Mouse (Mus musculus) gastrocnemius, postnatal 14 days (tissue): ENCODE data around the gene Supt6. TPM values are rescaled to one million over a fixed set of nuclear protein-coding genes. Genes with fewer than 3 reads are reported as not detected.
"Not testable (repeated sequence)": the region's sequence is repeated elsewhere in the genome, so short reads cannot be mapped to it uniquely, and the experiment has no call there.

Experiments used
- DNase-seq: peaks from one replicate; pipeline ENCODE4 v3.0.0; 2021; ENCODE audit warnings: mixed read lengths
- intact Hi-C: fragments of 180-260 bp; cut with DNase I; formaldehyde crosslinking; loops from one replicate; pipeline ENCODE4 v1.15.1; 2025; ENCODE audit warnings: low total_unique reads
- total RNA-seq, 2 experiments: library from RNA; stranded (reverse); gene quantifications; 2 replicates each; pipeline ENCODE4 v1.2.3; 2021

The Supt6 gene
- total RNA-seq, 2 experiments from 2014 or later: 25.9 to 26.0 TPM

DNA sequence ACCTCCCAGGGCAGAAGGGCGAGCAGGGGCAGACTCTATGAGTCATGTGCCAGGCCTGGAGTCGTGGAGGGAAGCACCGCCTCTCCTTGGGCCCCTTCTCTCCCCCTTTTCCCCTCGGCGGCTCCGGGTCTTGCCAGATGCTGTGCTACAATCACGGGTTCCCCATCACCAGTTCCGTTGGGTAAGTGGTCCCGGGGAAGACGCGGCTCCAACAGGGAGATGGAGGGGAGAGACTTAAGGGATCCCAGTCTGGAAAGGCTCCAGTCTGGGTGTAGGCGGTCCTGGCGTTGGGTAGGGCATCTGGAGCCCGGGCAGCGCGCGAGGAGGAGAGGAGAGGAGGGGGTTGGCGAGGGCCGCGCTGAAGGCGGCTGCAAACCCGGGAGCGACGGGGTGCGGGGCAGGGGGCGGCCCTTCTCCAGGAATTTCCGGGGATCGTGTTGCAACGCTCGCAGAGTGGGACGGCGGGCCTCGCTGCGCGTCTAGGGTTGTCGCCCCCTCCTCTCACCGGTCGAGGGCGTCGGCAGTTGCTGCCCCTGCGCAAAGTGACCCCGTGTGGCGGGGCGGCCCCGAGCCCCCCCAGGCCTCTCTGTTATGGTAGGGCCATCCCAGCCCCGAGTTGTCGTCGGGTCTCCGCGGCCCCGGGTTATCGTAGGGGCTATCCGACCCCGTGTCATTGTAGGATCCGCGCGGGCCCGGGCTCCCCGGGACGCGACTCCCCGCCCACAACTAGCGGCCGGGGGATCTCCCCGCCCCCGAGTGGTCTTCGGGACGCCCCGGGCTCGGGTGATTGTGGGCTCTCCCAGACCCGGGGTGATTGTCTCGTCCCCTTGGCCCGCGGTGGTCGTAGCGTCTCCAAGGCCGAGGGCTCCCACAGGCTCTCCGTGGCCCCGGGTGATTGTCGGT is 57.2 kb downstream of the Supt6 start, which contains the start of gene Rab34:
Rab34 (plus strand) TSS at position 100 of the 903 bp plus-strand sequence.
- DNase-seq: peak; percentile 84
- intact Hi-C loops: no loop called here

DNA sequence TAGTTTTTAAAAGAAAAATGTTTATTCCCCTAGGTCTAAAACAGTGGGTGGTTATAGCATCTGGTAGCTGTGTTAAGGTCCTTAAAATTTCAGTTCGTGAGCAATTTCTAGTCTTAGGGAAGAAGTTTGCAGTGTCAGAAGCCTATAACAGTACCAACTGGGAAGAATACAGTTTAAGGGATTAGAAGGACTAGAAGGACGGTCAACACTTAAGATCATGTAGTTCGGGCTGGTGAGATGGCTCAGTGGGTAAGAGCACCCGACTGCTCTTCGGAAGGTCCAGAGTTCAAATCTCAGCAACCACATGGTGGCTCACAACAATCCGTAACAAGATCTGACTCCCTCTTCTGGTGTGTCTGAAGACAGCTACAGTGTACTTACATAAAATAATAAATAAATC is 61.1 kb downstream of the Supt6 start:
- DNase-seq, intact Hi-C loops: not testable (repeated sequence)

DNA sequence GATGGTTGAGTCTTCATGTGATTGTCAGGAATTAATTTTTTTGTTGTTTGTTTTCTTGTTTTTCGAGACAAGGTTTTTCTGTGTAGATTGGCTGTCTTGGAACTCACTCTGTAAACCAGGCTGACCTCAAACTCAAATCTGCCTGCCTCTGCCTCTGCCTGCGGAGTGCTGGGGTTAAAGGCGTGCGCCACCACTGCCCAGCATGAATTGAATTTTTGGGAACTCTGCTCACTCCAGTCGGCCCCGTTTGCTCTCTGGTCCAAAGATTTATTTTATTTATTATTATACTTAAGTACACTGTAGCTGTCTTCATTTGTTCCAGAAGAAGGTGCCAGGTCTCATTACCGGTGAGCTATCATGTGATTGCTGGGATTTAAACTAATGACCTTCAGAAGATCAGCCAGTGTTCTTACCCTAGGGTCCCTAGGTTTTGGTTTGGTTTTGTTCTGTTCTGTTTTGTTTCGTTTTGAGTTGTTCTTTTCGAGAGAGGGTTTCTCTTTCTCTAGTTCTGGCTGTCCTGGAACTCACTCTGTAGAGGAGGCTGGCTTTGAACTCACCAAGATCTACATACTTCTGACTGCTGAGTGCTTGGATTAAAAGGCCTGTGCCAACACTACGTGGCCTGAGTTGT is 61.8 kb downstream of the Supt6 start:
- intact Hi-C loops: no loop called here
- DNase-seq: no peak

DNA sequence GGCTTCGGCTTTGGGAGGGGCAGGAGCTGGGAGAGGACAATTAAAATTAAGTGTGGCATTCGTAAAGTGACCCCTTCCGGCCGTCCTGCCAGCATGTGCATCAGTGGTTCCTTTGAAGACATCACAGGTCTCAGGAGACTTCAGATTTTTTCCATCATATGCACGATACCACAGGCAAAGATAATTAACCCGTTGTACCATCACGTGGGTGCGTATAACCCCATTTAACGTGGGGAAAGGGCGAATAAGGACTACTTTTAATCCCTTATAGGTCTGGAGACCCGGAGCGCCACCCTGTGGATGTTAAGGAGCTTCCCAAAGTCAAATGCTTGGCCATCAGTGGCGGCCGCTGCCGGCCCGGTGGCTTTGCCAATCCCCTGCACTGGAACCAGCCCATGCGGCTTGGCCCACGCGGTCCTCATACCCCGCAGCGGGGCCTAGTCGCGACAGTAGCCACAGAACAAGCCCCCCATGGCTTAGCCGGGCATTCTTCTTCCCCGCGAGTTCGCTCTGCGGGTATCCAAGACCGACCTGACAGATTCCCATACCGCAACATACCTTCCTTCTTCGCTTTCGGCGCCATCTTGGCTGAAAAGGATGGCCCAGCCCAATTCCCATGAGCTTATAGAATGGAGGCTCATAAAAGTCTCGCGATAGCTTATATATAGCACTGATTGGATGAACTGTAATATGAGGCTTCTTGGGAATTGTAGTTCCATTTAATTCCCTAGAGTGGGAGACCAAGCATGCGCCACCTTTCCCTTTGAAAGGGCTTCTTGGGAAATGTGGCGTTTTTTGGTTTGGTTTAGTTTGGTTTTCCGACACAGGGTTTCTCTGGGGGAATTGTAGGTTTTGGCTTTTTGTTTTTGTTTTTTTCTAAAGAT is 62.6 kb downstream of the Supt6 start, which contains the start of gene Rpl23a:
Rpl23a (minus strand) TSS at position 624 of the 884 bp plus-strand sequence.
- intact Hi-C loops: no loop called here
- DNase-seq: peak; percentile 67

DNA sequence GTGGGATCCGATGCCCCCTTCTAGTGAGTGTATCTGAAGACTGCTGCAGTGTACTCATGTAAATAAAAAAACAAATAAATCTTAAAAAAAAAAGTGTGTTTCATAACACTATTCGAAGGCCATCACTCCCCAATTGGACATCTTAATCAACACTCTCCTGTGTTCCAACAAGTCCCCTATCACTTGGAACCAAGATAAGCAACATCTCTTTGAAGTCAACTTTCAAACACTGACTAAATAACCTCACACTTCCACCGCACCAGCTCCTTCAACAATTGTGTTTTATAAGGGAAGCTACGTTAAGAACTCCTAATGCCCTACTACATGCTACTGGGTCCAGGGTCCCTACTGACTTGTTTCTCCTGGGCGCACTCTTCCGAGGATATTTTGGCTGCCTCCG is 63.3 kb downstream of the Supt6 start:
- DNase-seq: no peak
- intact Hi-C loops: no loop called here

DNA sequence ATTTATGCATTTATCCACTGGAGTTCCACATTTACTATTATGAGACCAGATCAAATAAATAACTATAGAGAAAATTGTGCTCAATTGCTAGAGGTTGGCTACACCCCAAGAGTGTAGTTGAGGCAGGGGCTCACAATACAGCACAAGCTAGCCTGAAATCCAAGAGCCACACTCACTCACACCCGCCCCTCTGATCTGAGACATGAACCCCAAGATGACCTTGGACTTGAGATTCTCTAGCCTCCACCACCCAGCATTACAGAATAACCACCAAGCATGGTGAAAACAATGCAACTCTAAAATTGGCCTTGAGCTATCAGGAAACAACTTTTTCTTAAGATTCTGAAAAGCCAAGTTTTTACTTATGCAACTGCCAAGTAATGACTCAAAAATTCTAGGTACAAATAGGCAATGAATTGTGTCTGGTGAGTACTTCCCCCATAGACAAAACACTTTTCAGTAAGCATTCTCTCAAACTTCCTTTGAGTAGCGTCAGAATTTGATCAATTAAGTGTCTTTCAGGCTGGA is 63.9 kb downstream of the Supt6 start:
- no peak for DNase-seq
- intact Hi-C loops: no loop called here

DNA sequence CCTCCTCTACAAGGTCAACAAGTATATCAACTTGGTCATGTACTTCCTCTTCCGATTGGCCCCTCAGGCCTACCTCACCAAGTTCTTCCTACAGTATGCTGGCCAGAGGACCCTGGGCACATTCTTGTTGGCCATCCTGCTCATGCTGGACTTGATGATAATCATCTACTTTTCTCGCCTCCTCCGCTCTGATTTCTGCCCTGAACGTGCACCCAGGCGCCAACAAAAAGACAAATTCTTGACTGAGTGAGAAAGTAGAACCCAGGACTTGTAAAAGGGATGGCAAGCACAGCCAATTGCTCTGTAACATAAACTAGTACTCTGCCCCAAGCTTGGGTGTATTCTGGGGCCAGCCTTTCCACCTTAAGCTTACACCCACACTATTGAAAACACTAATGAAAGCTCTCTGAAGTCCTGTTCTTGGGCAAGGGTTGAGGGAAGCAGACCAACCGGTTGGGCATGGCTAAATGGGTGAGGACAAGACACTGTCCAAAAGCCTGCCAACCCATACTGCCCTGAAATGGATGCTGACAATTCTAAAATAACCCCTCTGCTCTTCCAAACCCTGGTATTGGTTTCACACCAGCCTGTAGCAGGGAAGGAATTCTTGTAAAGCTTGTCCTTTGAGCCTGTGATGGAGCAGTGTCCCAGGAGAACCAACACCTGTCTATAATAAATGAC is 65.6 kb downstream of the Supt6 start:
- intact Hi-C loops: no loop called here
- no peak for DNase-seq

DNA sequence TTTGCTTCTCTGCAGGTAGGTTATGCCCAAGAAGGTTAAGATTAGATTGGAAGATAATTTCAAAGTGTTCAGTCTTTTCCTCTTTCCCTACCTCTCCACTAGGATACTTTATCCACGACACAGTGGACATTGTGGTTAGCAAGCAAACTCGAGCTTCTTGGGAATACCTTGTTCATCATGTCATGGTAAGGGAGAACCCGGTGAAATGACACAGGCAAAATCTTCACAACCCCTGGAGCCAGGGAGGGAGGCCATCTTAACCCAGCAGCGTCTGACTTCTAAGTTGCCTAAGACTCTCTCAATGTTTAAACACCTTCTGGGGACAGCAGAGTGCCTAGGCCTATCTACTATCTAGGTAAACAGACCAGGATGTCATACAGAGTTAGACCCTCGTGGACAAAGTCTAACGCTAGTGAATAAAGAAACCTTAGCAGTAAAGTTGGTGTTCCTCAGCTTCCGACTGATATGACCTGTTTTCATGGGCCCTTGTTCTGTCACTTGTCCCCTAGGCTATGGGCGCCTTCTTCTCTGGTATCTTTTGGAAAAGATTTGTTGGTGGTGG is 66.3 kb downstream of the Supt6 start:
- intact Hi-C loops: loop anchor here (5.0 kb wide), 1 partner anchor 122 kb away; no protein-coding TSS in a partner anchor
- DNase-seq: no peak

DNA sequence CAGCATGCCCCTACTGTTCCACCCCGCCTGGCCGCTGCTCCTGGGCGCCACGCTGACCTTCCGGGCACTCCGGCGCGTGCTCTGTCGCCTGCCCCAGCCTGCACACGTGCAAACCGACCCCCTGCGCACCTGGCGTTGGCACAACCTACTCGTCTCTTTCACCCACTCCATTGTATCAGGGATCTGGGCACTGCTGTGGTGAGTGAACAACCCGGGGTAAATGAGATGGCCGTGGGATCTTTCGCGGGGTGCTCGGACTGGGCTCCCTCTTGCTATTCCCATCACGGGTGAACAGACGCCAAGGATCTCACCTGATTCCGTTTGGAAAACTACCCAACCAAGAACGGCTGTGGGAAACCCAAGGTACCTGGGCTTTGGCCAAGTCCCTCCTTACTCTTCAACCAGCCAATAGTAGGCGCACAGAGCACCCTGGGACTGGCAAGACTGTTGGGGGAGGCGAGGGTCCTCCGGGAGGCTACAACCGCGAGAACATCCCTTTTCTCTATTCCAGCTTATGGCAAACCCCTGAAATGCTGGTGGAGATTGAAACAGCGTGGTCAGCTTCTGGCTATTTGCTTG is 66.8 kb downstream of the Supt6 start:
- peak; percentile 61 for DNase-seq
- intact Hi-C loops: loop anchor here (5.0 kb wide), 1 partner anchor 122 kb away; no protein-coding TSS in a partner anchor

DNA sequence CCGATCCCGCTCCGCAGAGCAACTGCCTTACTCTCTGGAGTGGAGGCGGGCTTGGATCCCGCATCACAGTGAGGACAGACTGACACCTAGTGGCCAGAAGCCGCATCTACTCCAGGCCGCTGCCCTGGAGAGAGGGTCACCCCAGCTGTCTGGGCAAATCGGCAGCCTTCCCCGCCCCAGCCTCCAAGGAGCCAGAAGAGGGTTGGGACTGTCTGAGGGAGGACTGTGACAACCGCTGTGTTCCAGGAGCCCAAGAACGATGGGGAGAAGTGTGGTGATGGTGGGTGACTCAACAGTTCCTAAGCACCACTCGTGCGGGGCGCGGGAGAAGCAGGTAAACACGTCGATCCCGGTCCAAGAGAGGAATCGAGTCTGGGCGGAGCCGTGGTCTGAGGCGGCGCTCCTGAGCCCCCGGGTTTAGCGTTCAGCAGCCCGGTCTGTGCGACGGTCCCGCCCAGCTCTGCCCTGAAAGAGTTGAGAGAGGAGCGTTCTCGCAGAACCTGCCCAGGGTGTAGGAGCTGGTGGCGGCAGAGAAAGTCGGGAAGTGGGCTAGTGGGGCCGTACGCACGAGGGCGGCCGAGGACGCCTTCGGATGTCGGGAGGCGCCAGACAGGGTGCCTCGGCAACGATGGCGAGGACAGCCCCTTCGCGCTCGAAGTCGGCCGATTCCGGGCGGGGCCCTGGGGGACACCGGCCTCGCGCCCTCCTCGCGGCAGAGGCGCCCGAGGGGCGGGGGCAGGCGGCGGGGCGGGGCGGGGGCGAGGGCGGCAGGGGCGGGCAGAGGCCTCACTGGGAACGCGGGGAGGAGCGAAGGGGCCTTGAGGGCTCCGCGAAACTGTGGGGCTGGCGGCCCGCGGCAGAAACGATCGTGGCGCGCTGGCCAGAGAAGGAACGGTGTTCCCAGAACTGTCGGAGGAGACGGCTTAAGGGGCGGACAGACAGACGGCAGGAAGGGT is 67.6 kb downstream of the Supt6 start:
- DNase-seq: peak; percentile 95
- intact Hi-C loops: loop anchor here (5.0 kb wide), 1 partner anchor 121 kb away; no protein-coding TSS in a partner anchor

DNA sequence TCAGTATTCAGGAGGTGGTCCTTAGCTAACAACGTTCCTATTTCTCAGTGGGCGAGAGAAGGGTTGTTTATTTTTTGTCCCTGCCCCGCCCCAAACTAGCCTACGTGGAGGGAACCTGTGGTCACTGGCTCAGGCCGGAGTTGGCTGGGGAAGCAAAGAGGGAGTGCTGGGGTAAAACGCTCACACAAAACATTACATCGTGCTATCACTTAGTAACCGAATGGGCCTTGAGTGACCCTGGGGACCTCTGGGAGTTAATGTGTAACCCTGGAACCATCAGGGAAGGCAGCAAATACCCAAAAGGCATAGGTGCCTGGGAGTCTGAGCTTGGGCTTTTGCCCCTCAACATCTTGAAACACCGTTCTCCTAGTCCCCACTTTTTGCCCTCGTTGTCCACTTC is 68.3 kb downstream of the Supt6 start:
- intact Hi-C loops: loop anchor here (5.0 kb wide), 1 partner anchor 120 kb away; no protein-coding TSS in a partner anchor
- no peak for DNase-seq

DNA sequence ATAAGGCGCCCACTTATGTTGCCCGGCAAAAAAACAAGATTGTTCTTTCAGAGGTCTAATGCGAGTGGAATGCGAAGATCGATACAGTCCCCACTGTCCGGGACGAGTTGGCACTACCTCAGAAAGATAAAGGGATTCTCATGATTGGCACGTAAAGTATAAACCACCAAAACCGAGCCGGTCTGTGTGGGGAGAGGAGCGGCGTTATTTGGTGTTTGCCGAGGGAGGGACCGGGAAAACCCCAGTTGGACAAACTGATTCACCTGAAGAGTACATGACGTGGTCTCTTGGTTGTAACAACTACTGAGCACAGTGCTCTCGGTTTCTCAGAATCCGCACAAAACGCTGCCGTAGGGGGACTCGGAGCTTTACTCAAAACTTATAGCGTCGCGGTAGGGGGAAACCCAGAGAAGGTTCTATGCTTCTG is 68.9 kb downstream of the Supt6 start:
- no peak for DNase-seq
- intact Hi-C loops: loop anchor here (5.0 kb wide), 1 partner anchor 120 kb away; no protein-coding TSS in a partner anchor

DNA sequence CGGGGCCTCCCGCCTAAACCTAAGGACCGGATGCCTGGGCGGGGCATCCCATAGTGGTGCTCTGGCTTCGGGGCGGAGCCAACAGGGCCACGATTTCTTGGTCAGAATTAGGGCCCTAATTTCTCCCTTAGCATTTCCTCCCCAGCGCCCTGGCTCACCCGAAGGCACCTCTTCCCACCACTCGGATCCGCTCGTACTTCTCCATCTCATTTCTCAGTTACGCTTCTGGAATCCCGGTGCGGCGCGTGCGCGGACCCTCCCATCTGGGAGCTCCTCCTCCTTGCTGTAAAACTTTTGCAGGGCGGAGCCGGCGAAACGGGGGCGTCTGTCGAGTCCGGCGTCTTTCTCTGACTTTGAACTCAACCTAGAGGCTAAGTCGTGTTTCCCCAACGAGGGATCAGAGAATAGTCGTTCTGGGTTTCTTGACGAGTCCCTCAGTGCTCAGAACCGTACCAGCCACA is 69.4 kb downstream of the Supt6 start, which contains the start of the genes Nek8 and Tlcd1:
Nek8 (minus strand) TSS at position 274 of the 461 bp plus-strand sequence.
Tlcd1 (plus strand) TSS at position 310 of the 461 bp plus-strand sequence.
- DNase-seq: peak; percentile 87
- intact Hi-C loops: loop anchor here (5.0 kb wide), 1 partner anchor 119 kb away; no protein-coding TSS in a partner anchor

DNA sequence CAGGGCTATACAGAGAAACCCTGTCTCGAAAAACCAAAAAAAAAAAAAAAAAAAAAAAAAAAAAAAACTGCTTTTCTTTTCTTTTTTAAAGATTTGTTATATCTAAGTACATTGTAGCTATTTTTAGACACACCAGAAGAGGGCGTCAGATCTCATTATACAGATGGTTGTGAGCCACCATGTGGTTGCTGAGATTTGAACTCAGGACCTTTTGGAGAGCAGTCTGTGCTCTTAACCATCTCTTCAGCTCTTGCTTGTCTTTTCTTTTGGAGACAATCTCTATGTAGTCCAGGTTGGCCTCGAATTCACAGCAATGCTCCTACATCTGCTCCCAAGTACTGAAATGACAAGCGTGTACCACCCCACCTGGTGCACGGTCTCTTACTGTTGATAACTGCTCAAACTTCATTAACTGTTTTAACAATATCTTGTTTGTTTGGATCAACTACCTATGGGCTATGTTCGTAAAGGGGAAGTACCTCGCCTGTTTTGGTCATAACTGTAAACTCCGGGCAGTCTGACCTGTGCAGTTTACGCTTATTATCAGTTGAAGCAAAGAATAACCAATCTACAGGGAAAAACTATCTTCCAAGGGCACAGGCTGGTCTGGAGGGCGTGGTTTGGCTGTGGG is 69.9 kb downstream of the Supt6 start:
- intact Hi-C loops: loop anchor here (5.0 kb wide), 1 partner anchor 119 kb away; no protein-coding TSS in a partner anchor
- no peak for DNase-seq

DNA sequence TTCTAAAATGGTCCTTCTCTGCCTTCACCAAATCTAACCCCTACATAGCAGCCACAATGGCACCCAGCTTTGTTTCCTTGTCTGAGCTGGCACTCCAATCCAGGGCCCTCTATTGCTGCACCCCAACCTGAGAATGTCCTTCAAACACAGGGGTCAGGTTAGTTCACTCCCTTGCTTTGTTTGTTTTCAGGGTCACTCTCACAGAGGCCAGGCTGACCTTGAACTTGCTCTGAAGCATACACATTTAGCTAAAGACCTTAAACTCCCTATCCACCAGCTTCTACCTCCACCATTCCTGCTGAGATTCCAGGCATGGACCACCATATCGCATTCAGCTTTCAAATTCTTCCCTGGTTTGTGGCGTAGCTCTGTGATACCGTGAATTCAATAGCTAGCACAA is 71.3 kb downstream of the Supt6 start:
- intact Hi-C loops: no loop called here
- no peak for DNase-seq
